24 mouse cellular contexts compared by ENCODE assay signal in the genomic region with DNA sequence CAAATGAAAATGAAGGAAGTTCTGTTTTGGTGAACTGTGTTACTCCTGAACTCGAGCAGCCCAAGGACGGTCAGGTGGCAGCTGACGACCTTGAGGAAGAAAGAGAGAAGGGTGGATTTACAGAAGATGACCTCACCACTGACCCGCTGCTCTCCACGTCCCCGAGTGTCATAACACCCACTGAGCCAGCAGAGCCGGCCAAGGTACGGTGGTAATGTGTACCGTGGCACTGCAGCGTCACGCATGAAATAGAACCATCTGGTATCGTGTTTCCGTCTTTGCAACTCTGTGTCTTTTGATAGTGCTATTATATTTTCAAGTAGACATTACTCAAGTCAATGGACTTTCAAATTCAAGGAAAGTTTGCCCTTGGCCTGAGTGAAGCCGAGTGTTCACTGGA.
"Had no signal": no experiment of that assay in that cellular context is flagged by ENCODE, and none has a peak within 500 bp of the region (broad histone marks: within the 10 kb centered on the region; RNA-seq: fewer than 3 reads in every experiment).

No protein-coding gene starts in this region.

- H3K27ac ChIP-seq: left cerebral cortex, adult 2 months; limb, embryonic 12.5 days; liver, embryonic 12.5 days; liver, embryonic 15.5 days; lung, embryonic 15.5 days; midbrain, embryonic 13.5 days; neural tube, embryonic 13.5 days; stomach, embryonic 15.5 days had no signal

- H3K9ac ChIP-seq: limb, embryonic 12.5 days; liver, embryonic 12.5 days; liver, embryonic 15.5 days; lung, embryonic 15.5 days; midbrain, embryonic 13.5 days; neural tube, embryonic 13.5 days; stomach, embryonic 15.5 days had no signal

- H3K4me1 ChIP-seq: limb, embryonic 12.5 days; liver, embryonic 12.5 days; liver, embryonic 15.5 days; lung, embryonic 15.5 days; midbrain, embryonic 13.5 days; neural tube, embryonic 13.5 days; stomach, embryonic 15.5 days had no signal

- ATAC-seq: inflammation-experienced regulatory T-cells, adult 6 months; intestine, embryonic 16.5 days; liver, embryonic 12.5 days; midbrain, embryonic 13.5 days; midbrain, embryonic 16.5 days had no signal

- H3K9me3 ChIP-seq: limb, embryonic 12.5 days; liver, embryonic 12.5 days; liver, embryonic 15.5 days; lung, embryonic 15.5 days; megakaryocyte, embryonic 14.5 days; midbrain, embryonic 13.5 days; neural tube, embryonic 13.5 days; stomach, embryonic 15.5 days had no signal

- H3K4me3 ChIP-seq: left cerebral cortex, adult 2 months; limb, embryonic 12.5 days; liver, embryonic 12.5 days; liver, embryonic 15.5 days; lung, embryonic 15.5 days; megakaryocyte, embryonic 14.5 days; midbrain, embryonic 13.5 days; myocyte; neural tube, embryonic 13.5 days; stomach, embryonic 15.5 days had no signal

- DNase-seq: kidney, adult 2 months; kidney, postnatal 14 days; layer of hippocampus, postnatal 36 days; liver; lung, adult 18-20 months; lung, postnatal 10 days; lung, postnatal 36 days; retina, postnatal 1 day; right cerebral cortex, postnatal 25 days; spleen, adult 18-20 months; thymus, postnatal 25 days had no signal

- H3K4me2 ChIP-seq: limb, embryonic 12.5 days; liver, embryonic 12.5 days; liver, embryonic 15.5 days; lung, embryonic 15.5 days; midbrain, embryonic 13.5 days; neural tube, embryonic 13.5 days; stomach, embryonic 15.5 days had no signal

- H3K36me3 ChIP-seq: liver, embryonic 12.5 days; liver, embryonic 15.5 days; stomach, embryonic 15.5 days had no signal

- H3K27me3 ChIP-seq: limb, embryonic 12.5 days; liver, embryonic 12.5 days; liver, embryonic 15.5 days; lung, embryonic 15.5 days; megakaryocyte, embryonic 14.5 days; midbrain, embryonic 13.5 days; neural tube, embryonic 13.5 days; stomach, embryonic 15.5 days had no signal
